In genomic region chr13:73505686-73506467, GRCm38 (mm10) we compare ENCODE assay signal across 7 mouse cellular contexts. TPM values are rescaled to one million over a fixed set of nuclear protein-coding genes. Genes with fewer than 3 reads are reported as not detected.
A peak's percentile ranks its signal among the peaks of the same experiment; 100 is the strongest.
DNase-seq lines count a peak whose midpoint lies in the region; ATAC-seq lines count a peak whose summit lies in the region.

No protein-coding gene starts in this region.

- 63% methylated on average over 7 of the region's 7 CpGs for WGBS in intestine, embryonic 16.5 days
- WGBS in midbrain, embryonic 13.5 days: 67% methylated on average over 7 of the region's 7 CpGs

- H3K4me2 ChIP-seq in intestine, embryonic 16.5 days (ENCODE audit: low read depth, low read length): no peak overlapping the region
- H3K4me2 ChIP-seq in midbrain, embryonic 13.5 days (replicated peaks): no peak overlapping the region

- H3K27ac ChIP-seq in intestine, embryonic 16.5 days (ENCODE audit: low read length): no peak overlapping the region
- H3K27ac ChIP-seq in midbrain, embryonic 13.5 days: no peak overlapping the region

- H3K36me3 ChIP-seq in intestine, embryonic 16.5 days (ENCODE audit: control insufficient read depth, insufficient read depth, low read length): no peaks in the 10 kb centered on the region; the same call in none of the 2 replicates
- H3K36me3 ChIP-seq in midbrain, embryonic 13.5 days: peaks cover 45% of the 10 kb centered on the region

- H3K9me3 ChIP-seq in intestine, embryonic 16.5 days (ENCODE audit: control insufficient read depth, low read length): no peaks in the 10 kb centered on the region
- no peaks in the 10 kb centered on the region for H3K9me3 ChIP-seq in midbrain, embryonic 13.5 days

- H3K4me3 ChIP-seq in intestine, embryonic 16.5 days (ENCODE audit: low read length): no peak overlapping the region
- H3K4me3 ChIP-seq in midbrain, embryonic 13.5 days (replicated peaks): no peak overlapping the region

- intact Hi-C loops in gastrocnemius, postnatal 36 days (cut with DNase I): loop anchor here (1.0 to 10.0 kb wide), 2 partner anchors 80 to 319 kb away; no protein-coding TSS in a partner anchor
- intact Hi-C loops in left cerebral cortex, postnatal 25 days (cut with DNase I): loop anchor here (1.0 to 2.0 kb wide), 2 partner anchors 35 to 80 kb away; no protein-coding TSS in a partner anchor

- no peaks in the 10 kb centered on the region for H3K4me1 ChIP-seq in intestine, embryonic 16.5 days (ENCODE audit: control insufficient read depth, insufficient read depth, low read length)
- H3K4me1 ChIP-seq in midbrain, embryonic 13.5 days (replicated peaks): no peaks in the 10 kb centered on the region

- no peak overlapping the region for H3K9ac ChIP-seq in intestine, embryonic 16.5 days (ENCODE audit: low read depth, low read length)
- H3K9ac ChIP-seq in midbrain, embryonic 13.5 days (replicated peaks): no peak overlapping the region

- peak; percentile 78 for ATAC-seq in intestine, embryonic 16.5 days
- peak; percentile 76 for ATAC-seq in midbrain, embryonic 13.5 days

- peak; percentile 64 for DNase-seq in adrenal gland, adult 8-10 months
- DNase-seq in embryo, embryonic 10 days (ENCODE audit: low spot score): peak; percentile 78
- peak; percentile 55 to 60 for DNase-seq in gastrocnemius, postnatal 36 days
- peak; percentile 82 to 92 for DNase-seq in left cerebral cortex, postnatal 25 days (ENCODE audit: low spot score in 2 of 2)
- peak; percentile 58 to 87 for DNase-seq in spleen, adult 18-20 months

- H3K27me3 ChIP-seq in intestine, embryonic 16.5 days (replicated peaks; ENCODE audit: control insufficient read depth, insufficient read depth, low read length): no peaks in the 10 kb centered on the region
- no peaks in the 10 kb centered on the region for H3K27me3 ChIP-seq in midbrain, embryonic 13.5 days

RNA-seq across cellular contexts. Expression of gene Slc6a3, which starts 30.7 kb away (rescaled TPM):
- under 1 TPM in 1 of 4 experiments, not detected in 3; 0.15 TPM for total RNA-seq in adrenal gland, adult 8-10 months (2022)
- total RNA-seq in gastrocnemius, postnatal 36 days (2021): not detected
- 1.1 and 2.4 TPM in 2 replicates for polyA plus RNA-seq in intestine, embryonic 16.5 days (2015; fragmentation: Nextera tagmentation; extraction: Ambion mirVana)
- under 1 TPM; 0.16 TPM for total RNA-seq in left cerebral cortex, postnatal 25 days (2021)
- 1.1 and 6.7 TPM in 2 replicates for polyA plus RNA-seq in midbrain, embryonic 13.5 days (2015; fragmentation: Nextera tagmentation; extraction: Ambion mirVana)

RNA-seq across cellular contexts. Expression of gene Lpcat1, which starts 38.9 kb away (rescaled TPM):
- 10 to 100 TPM; 16.2 to 26.5 (median 20.5) TPM for total RNA-seq in adrenal gland, adult 8-10 months (2022)
- 1 to 10 TPM; 2.7 TPM for total RNA-seq in gastrocnemius, postnatal 36 days (2021)
- polyA plus RNA-seq in intestine, embryonic 16.5 days (2015; fragmentation: Nextera tagmentation; extraction: Ambion mirVana): 13.2 and 15.5 TPM in 2 replicates
- total RNA-seq in left cerebral cortex, postnatal 25 days (2021): 10 to 100 TPM; 43.0 to 43.9 TPM
- 53.7 and 57.8 TPM in 2 replicates for polyA plus RNA-seq in midbrain, embryonic 13.5 days (2015; fragmentation: Nextera tagmentation; extraction: Ambion mirVana)

Comparison
In these comparisons a context has a peak if more than half of its experiments do, and no peak if none do; other contexts are left out.
1. RNA of gene Lpcat1, which starts 38.9 kb away (total RNA-seq): 43.0 to 43.9 TPM in left cerebral cortex, postnatal 25 days and 16.2 to 26.5 TPM in adrenal gland, adult 8-10 months; 2.7 TPM in gastrocnemius, postnatal 36 days; every median in the first group is over 4 times any median in the second.
2. Peak in every context shown above with its lines, with median percentiles within 50 percentile points of each other: DNase-seq.